Mouse (Mus musculus) thymus, adult 18-20 months (tissue): ENCODE measurements at regions not wholly inside any gene's neighbourhood (a gene's known extent, or its start where the extent isn't known, plus 50 kb on each side); places are given as distances from the start of the nearest gene placed in this dataset.
A peak's percentile ranks its signal among the peaks of the same experiment; 100 is the strongest.

Experiments used
- DNase-seq, 2 experiments: peaks; one replicate each; pipeline ENCODE4 v3.0.0; 2022; ENCODE audit warnings: mixed read lengths in 2 of 2

DNA sequence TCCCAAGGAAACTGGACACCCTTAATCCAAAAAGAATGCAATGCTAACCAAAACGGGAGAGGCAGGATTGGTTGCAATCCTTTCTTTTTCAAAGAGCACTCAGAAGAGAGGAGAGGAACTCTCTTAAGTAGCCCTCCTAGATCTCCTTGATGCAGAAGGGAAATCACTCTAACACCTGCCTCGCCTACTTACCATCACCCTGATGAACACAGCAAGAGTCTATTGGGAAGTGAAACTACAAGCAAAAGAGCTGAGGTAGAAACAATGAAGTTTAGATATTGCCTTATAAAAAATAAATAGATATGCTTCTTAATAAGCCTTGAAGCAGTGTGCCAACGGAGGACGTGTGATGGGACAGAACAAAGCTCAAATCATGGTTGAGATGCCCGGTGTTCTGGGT, 177.4 kb downstream of the Gsdmc2 start:
- no peak for DNase-seq

DNA sequence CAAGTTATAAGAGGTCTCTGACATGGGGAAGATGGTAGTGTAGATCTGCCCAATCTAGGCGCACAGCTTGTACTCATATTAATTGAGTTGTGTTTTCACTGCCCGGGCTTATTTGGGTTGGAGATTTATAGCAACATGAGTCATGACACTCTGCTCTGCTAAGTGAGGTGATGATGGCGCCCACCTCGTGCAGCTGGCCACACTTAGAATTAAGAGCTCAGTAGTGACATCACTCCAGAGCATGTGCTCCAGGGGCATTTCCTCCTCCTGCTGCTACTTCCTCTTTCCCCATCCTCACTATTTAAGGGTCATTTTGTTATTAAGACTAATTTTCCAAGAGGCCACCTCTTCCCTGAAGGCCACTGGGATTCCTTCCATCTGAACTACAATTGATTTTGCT, 179.5 kb downstream of the Gsdmc2 start:
- DNase-seq = no peak

DNA sequence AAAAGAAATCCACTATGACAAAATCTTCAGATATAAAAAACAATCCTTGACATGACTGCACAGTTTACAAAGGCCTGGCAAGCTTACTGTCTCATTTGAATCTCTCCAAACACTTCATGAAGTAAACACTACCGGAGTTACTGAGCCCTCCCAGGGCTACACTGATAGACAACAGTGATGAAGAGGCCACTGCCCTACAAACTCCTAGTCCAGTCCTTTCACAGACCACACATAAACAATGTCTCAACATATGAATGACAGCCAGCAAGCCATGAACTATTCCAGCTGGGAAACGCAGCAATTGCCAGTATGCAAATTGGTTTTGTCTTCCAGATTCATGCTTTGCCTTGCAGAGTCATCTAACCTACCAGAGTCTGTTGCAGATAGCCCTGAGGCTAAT, 180.1 kb downstream of the Gsdmc2 start:
- no peak for DNase-seq

DNA sequence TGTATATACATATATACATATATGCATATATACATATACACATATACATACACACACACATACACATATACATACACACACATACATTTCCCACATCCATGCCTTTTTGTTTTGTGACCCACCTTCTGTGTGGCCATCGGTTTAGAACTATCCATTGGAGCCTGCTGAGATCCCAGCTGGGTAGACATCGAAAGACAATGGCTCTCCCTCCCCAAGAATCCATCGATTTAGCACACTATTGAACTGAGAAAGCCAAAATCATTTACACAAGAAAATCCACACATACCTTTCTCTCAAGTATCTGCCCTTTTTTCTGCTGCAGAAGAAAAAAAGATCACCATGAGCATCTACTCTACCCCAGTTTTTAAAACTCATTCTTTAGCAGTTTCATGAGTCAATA, 182.8 kb downstream of the Gsdmc2 start:
- DNase-seq = no peak

DNA sequence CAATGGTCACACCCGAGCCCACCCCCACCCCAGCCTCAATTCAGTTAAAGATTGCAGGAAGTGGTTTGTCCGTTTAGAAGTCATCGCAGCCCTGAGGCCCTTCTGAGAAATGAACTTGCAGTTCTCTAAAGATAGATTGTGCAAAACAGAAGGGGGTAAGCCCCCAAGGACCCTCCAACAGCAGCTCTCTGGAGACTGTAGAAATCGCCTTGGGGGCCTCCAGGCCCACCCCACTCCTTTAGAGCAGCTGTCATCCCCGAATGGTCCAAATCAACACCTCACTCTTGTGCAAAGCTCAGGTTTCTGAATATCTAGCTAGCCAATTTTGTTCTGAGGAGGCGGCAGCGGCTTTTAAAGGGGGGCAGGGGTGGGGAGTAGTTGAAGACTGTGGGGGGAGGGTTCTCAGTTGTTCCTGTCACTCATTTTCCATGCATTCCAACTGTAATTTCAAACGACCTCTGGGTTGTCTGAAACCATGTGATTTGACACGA, 186.9 kb downstream of the Gsdmc2 start:
- no peak for DNase-seq

DNA sequence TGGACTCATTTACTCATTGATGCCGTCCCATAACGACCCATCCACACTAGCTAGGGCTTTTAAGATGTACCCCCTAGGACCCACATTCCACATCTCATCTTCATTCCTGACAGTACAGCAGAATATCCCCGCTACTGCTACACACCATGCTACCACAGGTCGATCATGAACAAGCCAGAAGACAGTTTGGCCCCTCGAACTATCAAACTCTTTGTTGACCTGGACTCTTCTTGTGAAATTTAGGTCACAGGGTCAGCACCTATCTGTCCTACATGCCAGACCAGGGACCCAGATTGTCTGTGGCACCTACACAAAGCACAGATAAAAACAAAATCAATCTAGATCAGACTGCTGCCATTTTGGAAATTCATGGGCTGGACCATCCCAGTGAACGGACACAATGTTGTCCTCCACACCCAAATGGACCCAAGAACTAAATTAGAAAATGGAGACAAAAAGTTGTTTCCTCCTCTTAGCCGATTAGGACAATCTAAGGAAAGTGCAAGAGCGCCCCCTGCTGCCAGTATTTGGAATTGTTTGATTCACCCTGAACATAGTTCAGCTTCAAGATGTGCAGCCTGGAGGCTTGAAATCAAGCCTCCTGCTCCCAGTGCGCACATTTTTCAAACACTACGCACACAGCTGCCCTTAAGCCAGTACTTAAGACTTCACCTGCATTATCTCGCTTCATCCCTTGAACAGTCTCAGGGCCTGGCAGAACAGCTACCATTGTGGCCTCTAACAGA, 192.6 kb downstream of the Gsdmc2 start:
- DNase-seq = peak; percentile 49 to 64

DNA sequence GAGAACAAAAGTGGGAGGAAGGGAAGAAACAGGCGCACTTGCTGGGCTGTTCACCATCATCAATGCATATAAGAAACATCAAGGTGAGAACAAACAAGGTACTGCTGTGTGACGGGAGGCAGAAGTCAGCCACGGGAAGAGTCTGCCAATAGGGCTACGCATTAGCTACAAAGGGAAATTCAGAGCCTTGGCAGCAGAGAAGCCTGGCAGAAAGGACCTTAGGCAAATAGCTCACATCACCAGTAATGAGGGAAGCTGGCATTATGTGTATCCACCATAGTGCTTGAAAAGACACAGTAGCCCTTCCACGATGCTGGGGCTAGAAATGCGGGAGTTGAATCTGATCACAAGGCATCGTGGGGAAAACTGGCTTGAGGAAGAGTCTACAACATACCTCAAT, 193.9 kb downstream of the Gsdmc2 start:
- no peak for DNase-seq

DNA sequence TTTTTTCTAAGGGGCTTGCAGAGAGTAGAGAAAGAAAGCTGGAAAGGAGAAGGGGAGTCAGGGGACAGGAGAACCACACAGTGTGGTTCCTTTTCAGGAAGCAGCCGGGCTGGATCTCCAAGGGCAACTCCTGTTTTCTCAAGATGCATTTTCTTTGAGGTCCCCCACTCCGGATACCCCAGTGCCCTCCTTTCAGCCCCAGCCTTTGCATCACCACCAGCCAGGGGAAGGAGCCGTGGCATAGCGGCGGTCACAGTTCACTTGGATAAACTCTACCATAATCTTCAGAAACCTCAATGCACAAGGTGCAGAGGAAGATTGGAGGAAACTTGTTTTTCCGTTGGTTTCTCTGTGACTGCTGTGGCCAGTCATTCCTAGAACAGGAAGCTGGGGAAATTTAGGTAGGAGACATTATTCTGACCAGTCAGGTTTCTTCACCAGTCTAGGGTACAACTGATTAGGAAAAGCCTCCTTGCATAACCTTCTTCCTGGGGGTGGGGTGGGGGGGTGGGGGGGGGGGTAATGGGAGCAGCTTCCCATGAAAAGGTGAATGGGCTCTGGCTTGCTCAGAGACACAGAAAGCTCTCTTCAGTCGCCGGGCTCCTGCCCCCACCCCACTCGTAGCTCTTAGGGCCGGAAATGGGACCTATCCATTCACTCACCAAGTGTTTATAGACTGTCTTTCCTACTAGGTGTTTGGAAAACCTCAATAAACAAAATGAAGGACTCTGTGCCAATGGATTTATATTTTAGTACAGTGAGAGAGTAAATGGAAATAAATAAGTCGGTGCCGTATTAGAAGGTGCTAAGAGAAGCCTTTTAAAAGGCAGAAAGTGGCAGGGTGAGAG, 196.6 kb downstream of the Gsdmc2 start:
- no peak for DNase-seq

DNA sequence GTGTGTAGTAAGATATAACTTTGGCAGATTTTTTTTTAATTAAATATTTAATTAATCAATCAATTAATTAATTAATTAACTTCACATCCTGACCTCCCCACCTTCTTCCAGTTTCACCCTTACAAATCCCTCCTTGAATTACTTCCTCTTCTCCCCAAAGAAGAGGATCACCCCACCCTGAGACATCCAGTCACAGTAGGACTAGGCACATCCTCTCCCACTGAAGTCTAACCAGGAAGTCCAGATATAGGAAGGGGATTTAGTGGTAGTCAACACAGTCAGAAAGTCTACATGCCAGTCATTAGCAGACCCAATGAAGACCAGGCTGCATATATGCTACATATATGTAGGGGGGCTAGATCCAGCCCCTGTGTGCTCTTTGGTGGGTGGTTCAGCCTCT, 220.2 kb downstream of the Gsdmc2 start:
- no peak for DNase-seq

DNA sequence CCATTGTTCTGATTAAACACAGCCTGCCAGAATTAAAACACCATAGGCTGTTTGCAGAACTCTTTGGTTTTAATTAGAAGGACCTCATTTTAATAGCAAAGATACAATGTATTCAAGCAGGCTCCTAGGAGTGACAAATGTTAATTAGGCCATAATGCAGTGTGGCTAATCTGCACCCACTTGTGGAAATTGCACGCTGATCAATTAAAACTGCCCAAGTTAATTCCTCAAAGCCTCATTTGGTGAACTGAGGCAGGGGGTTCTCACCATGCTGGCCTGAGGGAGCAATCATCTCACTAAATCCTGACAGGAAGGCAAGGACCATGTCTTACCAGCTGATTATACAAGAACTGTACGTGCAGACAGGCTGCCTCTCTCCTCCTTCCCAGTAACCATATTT, 220.7 kb downstream of the Gsdmc2 start:
- no peak for DNase-seq

DNA sequence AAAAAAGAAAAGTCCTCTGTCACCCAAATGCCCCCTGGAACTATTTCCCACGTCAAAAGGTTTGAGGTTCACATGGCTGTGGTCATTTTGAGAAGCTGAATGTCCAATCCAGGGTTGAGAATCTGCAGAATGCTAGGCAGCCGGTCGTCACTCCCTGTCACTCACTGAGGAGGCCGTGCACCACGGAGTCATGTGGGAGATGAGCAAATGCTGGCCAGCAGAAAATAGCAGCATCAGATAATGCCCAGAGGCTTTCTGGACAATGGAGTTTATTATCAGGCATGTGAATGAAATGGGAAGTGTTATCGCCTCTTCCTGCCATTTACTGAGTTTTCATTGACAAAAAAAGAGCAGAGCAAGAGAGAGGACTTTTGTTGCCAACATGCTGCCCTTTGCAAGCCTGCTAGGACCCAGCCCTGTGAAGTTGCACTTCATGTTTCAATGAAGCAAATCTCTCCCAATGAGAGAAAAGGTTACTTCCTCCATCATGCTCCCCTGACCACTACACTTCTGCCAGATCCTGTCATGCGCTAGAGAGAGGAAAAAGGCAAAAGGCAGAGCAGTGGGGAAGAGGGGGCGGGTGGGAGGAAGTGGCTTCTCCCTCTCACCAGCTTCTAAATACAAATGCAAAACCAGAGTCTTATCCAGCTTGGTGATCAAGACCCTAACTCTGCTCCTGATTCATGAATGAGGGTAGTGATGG, 228.3 kb downstream of the Gsdmc2 start:
- no peak for DNase-seq

DNA sequence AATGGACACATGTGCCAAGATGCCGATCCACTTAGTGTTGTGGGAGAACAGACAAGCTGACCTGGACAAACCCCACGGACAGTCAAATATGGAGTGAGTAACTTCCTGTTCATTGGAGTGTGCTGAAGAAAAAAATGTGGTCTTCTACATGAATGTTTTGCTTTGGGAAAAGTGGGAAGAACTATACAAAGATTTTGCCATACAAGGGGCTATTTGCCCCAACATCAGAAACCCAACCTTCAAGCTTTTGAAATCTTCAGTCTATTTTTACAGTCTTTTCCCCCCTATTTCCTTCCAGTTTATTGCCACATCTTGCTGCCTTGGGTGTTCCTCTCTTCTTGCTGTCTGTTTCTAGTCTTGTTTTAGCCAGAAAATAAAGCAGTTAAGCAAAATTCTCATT, 230.8 kb downstream of the Gsdmc2 start:
- no peak for DNase-seq

DNA sequence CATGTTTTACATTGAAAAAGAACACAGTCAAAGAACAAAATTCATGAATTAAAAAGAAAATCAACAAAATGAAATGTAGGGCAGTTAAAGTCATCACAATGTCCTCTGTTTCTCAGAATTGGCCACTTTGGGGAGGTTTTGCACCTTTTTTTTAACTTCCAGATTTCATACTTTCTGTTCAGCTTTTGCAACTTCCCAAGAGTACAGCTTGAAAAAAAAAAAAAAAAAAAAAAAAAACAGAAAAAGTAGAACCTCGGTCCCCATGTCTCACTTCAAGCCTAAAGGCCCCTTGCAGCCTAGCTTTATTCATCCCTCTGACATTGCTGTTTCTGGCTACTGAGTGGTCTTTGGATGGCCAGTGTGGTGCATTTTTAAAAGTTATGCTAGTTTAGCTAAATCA, 231.9 kb downstream of the Gsdmc2 start:
- DNase-seq = no peak

DNA sequence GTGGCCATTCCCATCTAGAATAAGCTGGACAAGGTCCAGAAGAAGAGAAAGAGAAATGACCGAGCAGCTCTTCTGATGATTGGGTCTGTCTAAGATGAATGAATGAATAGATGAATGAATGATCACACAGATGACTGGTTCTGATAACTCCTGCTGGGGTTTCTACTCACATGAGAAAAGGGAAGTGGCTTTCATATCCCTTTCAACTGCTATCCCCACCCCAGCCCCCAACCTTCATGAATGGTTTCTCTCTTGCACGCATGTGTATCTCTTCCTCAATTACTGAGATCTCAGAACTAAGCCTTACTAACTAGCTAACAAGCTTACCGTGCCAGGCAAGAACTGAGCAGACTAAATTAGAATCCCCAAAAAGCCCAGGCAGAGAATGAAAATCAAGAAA, 233.8 kb downstream of the Gsdmc2 start:
- DNase-seq = peak in 1 of 2 experiments; percentile 22

DNA sequence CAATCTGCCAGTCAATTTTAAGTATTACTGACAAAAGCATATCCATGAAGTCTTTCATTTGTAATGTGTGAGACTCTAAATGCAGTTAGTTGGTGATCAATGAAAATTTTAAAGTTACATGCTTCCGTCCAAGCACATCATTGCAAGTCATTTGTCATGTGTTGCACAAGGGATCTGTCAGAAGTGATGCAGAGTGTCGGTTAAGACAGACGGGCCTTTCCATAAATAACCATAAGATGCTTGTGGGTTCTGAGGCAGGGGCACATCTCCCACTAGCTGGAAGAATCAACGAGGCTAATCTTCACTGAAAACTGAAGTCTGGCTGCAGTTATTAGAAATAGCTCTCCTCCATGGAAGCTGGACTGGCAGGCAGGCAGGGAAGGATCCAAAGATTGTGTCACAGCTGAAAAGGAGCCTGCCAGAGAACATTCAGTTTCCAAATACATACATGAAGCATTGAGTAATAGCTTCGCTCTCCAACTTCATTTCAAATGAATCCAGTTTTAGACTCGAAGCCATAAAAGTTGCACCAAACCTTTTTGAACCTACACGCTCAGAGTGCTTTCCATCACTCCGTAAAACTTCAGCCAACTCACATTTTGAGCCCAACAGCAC, 241.8 kb downstream of the Gsdmc2 start:
- no peak for DNase-seq

DNA sequence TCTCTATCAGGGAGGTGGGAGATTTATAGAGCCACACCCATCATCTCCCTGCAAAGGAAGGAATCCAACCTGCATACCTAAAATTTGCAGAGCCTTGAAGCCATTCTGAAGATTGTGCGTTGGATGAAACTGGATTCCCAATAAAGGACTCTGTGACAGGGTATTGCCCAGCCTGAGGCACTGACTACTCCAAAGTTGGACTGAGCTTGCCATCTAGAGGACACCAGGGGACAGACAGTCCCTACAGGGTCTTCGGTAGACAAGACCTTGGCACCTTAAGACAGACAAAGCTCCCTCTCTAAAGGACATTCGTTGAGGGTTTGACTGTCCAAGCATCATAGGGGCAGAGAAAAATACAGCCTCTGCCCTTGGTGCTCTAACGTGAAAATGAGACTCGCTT, 243.4 kb downstream of the Gsdmc2 start:
- peak; percentile 10 to 38 for DNase-seq

DNA sequence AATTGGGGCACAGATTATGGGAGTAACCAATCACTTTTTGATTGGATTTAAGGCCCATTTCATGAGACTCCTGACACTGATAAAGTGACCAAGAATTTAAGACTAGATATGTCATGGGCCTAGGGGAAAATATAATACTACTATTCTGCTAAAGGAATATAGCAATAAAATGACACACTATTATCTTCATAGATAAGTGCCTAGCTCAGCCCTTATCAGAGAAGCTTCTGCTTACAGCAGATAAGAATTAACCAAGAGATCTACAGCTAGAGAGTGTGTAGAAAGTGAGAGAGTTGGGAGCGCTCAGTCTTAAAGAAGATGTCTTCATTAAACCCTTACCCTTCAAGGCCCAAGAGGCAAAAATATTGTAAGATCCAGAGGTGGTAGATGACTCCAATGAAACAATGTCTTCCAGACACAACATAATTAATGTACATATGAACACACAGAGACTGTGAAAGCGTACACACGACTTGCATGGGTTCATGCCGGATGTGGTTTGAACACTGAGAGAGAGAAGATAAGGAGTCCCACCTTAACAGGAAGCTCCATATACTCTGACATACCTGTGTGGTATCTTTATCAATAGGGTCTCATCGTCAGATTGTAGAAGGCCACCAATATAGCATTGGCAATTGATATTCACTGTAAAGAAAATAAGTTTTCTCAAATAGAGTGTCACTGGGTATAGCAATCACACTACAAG, 252.1 kb downstream of the Gsdmc2 start:
- DNase-seq = no peak

DNA sequence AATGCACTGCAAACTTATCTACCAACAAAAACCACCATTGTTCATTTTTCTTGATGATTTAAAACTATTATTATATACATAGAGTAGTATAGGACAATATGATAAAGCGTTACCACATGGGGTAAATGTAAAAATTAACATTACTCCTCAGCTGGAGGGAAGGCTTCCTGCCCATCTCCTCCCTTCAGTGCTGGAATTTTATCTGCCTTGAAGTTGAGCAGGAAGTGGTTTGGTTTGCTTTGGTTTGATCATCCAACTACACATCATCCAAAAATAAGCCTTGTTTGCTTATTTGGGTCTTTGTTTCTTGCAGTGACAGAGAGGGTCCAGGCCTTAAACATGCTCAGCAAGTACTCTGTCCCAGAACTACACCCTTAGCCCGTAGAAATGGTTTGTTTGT, 285.7 kb downstream of the Gsdmc2 start:
- DNase-seq = no peak

DNA sequence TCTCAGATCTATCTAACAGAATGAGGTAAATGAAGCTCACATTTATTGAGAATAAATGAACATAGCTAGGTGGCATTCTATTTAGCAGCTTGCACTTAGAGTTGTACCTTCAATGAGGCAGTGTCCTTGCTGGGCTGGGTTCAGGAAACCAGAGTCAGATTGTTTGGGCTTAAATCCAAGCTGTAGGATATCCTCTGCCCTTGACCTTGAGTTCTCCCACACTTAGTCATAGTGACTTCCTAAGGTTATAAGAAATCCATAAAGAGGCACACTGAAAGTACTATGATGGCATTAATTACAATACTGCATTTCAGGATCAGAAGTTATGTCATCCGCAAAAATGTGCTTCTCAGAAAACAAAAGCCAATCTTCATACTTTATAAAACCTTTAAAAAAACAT, 286.3 kb downstream of the Gsdmc2 start:
- DNase-seq = no peak

DNA sequence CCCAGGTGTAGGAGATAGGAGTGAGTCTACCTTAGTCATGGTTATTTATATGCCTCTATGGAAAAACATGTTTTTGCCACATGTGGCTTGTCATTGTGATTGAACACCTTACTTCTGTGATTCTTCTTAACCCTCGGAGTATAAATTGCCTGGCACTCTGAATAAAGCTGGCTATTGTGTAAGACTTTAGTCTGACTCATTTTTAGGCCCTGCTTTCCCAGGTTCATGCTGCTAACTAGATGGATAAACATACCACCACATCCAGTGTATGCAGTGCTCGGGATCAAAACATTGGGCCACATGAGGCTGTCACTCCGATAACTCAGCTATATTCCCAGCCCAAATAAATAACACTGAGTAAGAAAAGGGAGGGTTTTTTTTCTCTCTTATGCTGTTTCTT, 287.2 kb downstream of the Gsdmc2 start:
- DNase-seq = no peak

DNA sequence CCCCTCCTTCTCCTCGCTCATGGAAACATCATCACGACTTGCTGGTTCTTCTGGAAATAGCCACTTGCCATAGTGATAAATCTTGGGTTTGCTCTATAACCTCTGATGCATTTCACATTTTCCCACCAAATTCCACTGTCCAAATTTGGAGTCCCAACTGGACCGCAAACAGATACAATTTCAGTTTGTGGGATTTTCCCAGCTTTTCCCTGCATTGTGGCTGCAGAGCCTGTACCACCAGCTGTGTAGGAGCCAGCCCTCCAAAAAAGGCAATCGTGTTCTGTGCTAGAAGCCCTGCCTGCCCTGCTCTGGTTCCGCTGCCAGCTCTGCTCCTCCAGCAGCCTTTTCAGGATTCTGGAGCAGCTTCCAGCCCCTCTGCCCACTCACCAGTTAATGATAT, 291.4 kb downstream of the Gsdmc2 start:
- no peak for DNase-seq

DNA sequence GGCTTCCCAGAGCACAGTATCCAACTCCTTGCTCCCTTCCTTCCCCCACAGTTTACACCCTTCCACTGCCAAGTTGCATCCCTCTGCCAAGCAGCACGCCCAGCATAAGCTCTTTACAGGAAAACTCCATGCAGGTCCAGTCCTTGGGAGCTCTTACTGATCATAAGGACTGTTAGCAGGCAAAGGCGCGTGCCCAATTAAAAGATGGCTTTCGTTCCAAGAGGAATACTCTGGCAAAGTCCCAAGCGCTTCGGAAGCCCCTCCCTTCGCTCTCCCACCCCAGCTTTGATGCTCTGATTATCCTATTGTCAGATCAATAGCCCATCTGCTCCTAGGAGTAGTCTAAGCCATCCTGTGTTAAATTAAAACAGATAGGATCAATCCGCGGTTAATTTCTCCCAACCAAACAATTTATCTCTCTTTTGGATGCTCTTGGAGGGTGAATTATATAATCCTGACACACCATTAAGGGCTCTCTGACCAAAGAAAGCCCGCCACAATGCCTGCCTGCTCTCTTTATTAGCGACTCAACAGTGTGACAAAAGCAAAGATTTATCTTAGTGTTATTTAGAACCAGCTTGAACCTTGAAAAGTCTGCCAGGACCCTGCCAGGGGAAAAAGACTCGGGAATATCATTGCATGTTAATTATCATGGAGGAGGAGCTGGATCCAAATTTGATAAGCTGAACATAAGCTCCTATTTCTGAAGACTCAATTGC, 312.5 kb downstream of the Gsdmc2 start:
- no peak for DNase-seq
